In the genomic region with DNA sequence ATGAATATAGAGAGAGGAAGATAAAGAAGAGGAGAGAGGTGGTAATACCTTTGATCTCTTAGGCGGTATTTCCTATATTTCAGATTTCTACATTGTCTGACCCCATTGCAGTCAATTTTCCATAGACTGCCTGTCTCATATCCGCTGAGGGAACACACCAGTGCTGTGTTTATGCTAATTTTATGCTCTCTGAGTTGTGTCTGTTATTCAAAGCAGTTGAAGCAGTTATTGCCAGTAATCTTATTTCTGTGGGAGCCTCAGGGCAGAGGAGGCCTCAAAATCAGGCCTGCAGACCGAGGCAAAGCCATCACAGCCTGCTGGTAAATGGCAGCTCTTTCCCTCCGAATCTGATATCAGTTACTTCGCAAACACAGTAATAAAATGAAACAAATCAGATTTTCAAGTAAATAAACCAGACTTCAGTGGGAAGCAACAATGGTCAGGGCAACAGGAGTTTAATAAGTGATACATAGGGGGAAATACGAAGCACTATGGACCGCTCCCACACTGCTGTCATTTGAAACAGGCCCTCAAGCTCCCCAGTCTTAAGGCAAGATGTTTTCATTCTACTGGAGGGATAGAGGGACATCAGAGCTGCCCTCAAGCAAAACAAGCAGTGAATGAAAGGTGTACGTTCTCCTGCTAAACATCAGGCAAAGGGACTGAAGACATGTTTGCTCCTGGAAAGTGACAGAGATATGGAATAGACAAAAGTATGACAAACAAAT, we compare ENCODE assay signal across 28 mouse cellular contexts.
A peak's percentile ranks its signal among the peaks of the same experiment; 100 is the strongest.
DNase-seq lines count a peak whose midpoint lies in the region; ATAC-seq lines count a peak whose summit lies in the region.
"Had no signal": no experiment of that assay in that cellular context is flagged by ENCODE, and none has a peak within 500 bp of the region (broad histone marks: within the 10 kb centered on the region; RNA-seq: fewer than 3 reads in every experiment).

No protein-coding gene starts in this region.

- no peak overlapping the region for H3K27ac ChIP-seq in embryonic facial prominence, embryonic 11.5 days (replicated peaks; ENCODE audit: low read depth, low read length)
- no peak overlapping the region for H3K27ac ChIP-seq in embryonic facial prominence, embryonic 10.5 days (replicated peaks)
- H3K27ac ChIP-seq in midbrain, embryonic 14.5 days (replicated peaks; ENCODE audit: low read depth, low read length), result peak overlapping the region; percentile 57
- H3K27ac ChIP-seq in midbrain, embryonic 10.5 days (replicated peaks), result no peak overlapping the region
- no peak overlapping the region for H3K27ac ChIP-seq in embryonic facial prominence, embryonic 14.5 days (replicated peaks; ENCODE audit: low read depth, low read length)
- peak overlapping the region; percentile 34; the same call in 1 of the 2 replicates for H3K27ac ChIP-seq in neural tube, embryonic 13.5 days (replicated peaks)
- H3K27ac ChIP-seq: layer of hippocampus, adult 2 months; limb, embryonic 12.5 days; midbrain, embryonic 12.5 days had no signal

- ATAC-seq in embryonic facial prominence, embryonic 11.5 days (replicated peaks; ENCODE audit: insufficient number of reproducible peaks, low FRiP score, low TSS enrichment, low read depth), result no peak
- peak; percentile 64 for ATAC-seq in midbrain, embryonic 14.5 days (ENCODE audit: low FRiP score, low TSS enrichment)
- ATAC-seq in embryonic facial prominence, embryonic 14.5 days (ENCODE audit: low read depth), result no peak
- ATAC-seq in neural tube, embryonic 13.5 days (ENCODE audit: low read depth), result peak; percentile 84
- ATAC-seq: forebrain, postnatal 0 days; intestine, embryonic 16.5 days; liver, postnatal 0 days; lung, postnatal 0 days; Patski had no signal

- H3K9me3 ChIP-seq in embryonic facial prominence, embryonic 11.5 days (replicated peaks; ENCODE audit: control insufficient read depth, low read length), result no peaks in the 10 kb centered on the region
- no peaks in the 10 kb centered on the region for H3K9me3 ChIP-seq in embryonic facial prominence, embryonic 10.5 days
- no peaks in the 10 kb centered on the region for H3K9me3 ChIP-seq in midbrain, embryonic 14.5 days (ENCODE audit: control insufficient read depth, low read length)
- H3K9me3 ChIP-seq in midbrain, embryonic 10.5 days (replicated peaks), result no peaks in the 10 kb centered on the region
- H3K9me3 ChIP-seq in embryonic facial prominence, embryonic 14.5 days (ENCODE audit: control insufficient read depth, low read length), result no peaks in the 10 kb centered on the region
- H3K9me3 ChIP-seq in neural tube, embryonic 13.5 days, result no peaks in the 10 kb centered on the region
- H3K9me3 ChIP-seq: limb, embryonic 12.5 days; midbrain, embryonic 12.5 days had no signal

- H3K27me3 ChIP-seq in embryonic facial prominence, embryonic 11.5 days (ENCODE audit: control insufficient read depth, insufficient read depth, low read length), result no peaks in the 10 kb centered on the region
- H3K27me3 ChIP-seq in embryonic facial prominence, embryonic 10.5 days (replicated peaks; ENCODE audit: low read depth, poor library complexity, severe bottlenecking), result no peaks in the 10 kb centered on the region
- H3K27me3 ChIP-seq in midbrain, embryonic 14.5 days (ENCODE audit: control insufficient read depth, insufficient read depth, low read length), result no peaks in the 10 kb centered on the region
- H3K27me3 ChIP-seq in midbrain, embryonic 10.5 days (ENCODE audit: low read depth, poor library complexity, severe bottlenecking), result no peaks in the 10 kb centered on the region
- H3K27me3 ChIP-seq in embryonic facial prominence, embryonic 14.5 days (replicated peaks; ENCODE audit: control insufficient read depth, insufficient read depth, low read length), result no peaks in the 10 kb centered on the region
- no peaks in the 10 kb centered on the region for H3K27me3 ChIP-seq in neural tube, embryonic 13.5 days
- H3K27me3 ChIP-seq: limb, embryonic 12.5 days; midbrain, embryonic 12.5 days had no signal

- no peaks in the 10 kb centered on the region for H3K36me3 ChIP-seq in embryonic facial prominence, embryonic 11.5 days (replicated peaks; ENCODE audit: control insufficient read depth, insufficient read depth, low read depth, low read length)
- no peaks in the 10 kb centered on the region for H3K36me3 ChIP-seq in embryonic facial prominence, embryonic 10.5 days (replicated peaks)
- no peaks in the 10 kb centered on the region for H3K36me3 ChIP-seq in midbrain, embryonic 14.5 days (ENCODE audit: control insufficient read depth, insufficient read depth, low read length)
- H3K36me3 ChIP-seq in midbrain, embryonic 10.5 days, result no peaks in the 10 kb centered on the region
- H3K36me3 ChIP-seq in embryonic facial prominence, embryonic 14.5 days (ENCODE audit: control insufficient read depth, insufficient read depth, low read length), result no peaks in the 10 kb centered on the region
- no peaks in the 10 kb centered on the region for H3K36me3 ChIP-seq in neural tube, embryonic 13.5 days
- H3K36me3 ChIP-seq: limb, embryonic 12.5 days; midbrain, embryonic 12.5 days had no signal

- no peak overlapping the region for H3K4me3 ChIP-seq in embryonic facial prominence, embryonic 11.5 days (ENCODE audit: low read depth, low read length)
- H3K4me3 ChIP-seq in embryonic facial prominence, embryonic 10.5 days, result no peak overlapping the region
- no peak overlapping the region for H3K4me3 ChIP-seq in midbrain, embryonic 14.5 days (replicated peaks; ENCODE audit: low read depth, low read length)
- H3K4me3 ChIP-seq in midbrain, embryonic 10.5 days, result no peak overlapping the region
- H3K4me3 ChIP-seq in embryonic facial prominence, embryonic 14.5 days (ENCODE audit: low read depth, low read length), result no peak overlapping the region
- H3K4me3 ChIP-seq in neural tube, embryonic 13.5 days, result no peak overlapping the region
- H3K4me3 ChIP-seq: layer of hippocampus, adult 2 months; limb, embryonic 12.5 days; midbrain, embryonic 12.5 days had no signal

- H3K9ac ChIP-seq in embryonic facial prominence, embryonic 11.5 days (replicated peaks; ENCODE audit: low read length), result no peak overlapping the region
- H3K9ac ChIP-seq in midbrain, embryonic 14.5 days (replicated peaks; ENCODE audit: low read length), result no peak overlapping the region
- no peak overlapping the region for H3K9ac ChIP-seq in embryonic facial prominence, embryonic 14.5 days (ENCODE audit: low read depth, low read length)
- H3K9ac ChIP-seq in neural tube, embryonic 13.5 days, result no peak overlapping the region
- H3K9ac ChIP-seq: forebrain, postnatal 0 days; limb, embryonic 12.5 days; liver, postnatal 0 days; midbrain, embryonic 12.5 days had no signal

- peak; percentile 1 for DNase-seq in embryonic facial prominence, embryonic 11.5 days (ENCODE audit: low spot score)
- no peak for DNase-seq in embryonic facial prominence, embryonic 10.5 days (ENCODE audit: low spot score)
- peak; percentile 65 for DNase-seq in midbrain, embryonic 14.5 days
- DNase-seq in midbrain, embryonic 10.5 days (ENCODE audit: low spot score), result no peak
- peak; percentile 19 for DNase-seq in embryonic facial prominence, embryonic 14.5 days (ENCODE audit: low spot score)
- no peak for DNase-seq in cerebellum, adult 8-10 months
- DNase-seq in lung, postnatal 4 days, result no peak
- DNase-seq: cerebellum, adult 2 months; cerebellum, postnatal 36 days; embryo, embryonic 11 days; forebrain, postnatal 0 days; gastrocnemius, postnatal 14 days; heart, adult 11 months; kidney, adult 9 months; kidney, postnatal 14 days; layer of hippocampus, postnatal 36 days; liver, postnatal 0 days; right cerebral cortex, postnatal 14 days; spleen, adult 18-20 months had no signal

- H3K4me1 ChIP-seq in embryonic facial prominence, embryonic 11.5 days (ENCODE audit: control insufficient read depth, insufficient read depth, low read length), result no peaks in the 10 kb centered on the region
- H3K4me1 ChIP-seq in embryonic facial prominence, embryonic 10.5 days, result no peaks in the 10 kb centered on the region
- no peaks in the 10 kb centered on the region for H3K4me1 ChIP-seq in midbrain, embryonic 14.5 days (ENCODE audit: control insufficient read depth, insufficient read depth, low read length)
- no peaks in the 10 kb centered on the region for H3K4me1 ChIP-seq in midbrain, embryonic 10.5 days
- no peaks in the 10 kb centered on the region for H3K4me1 ChIP-seq in embryonic facial prominence, embryonic 14.5 days (ENCODE audit: control insufficient read depth, insufficient read depth, low read length)
- 0 out of 2 replicates have a peak, but pooled peaks cover 5% of the 10 kb centered on the region for H3K4me1 ChIP-seq in neural tube, embryonic 13.5 days (replicated peaks)
- H3K4me1 ChIP-seq: limb, embryonic 12.5 days; midbrain, embryonic 12.5 days had no signal

- no peak overlapping the region for H3K4me2 ChIP-seq in embryonic facial prominence, embryonic 11.5 days (ENCODE audit: low read depth, low read length)
- H3K4me2 ChIP-seq in midbrain, embryonic 14.5 days (ENCODE audit: low read length), result no peak overlapping the region
- no peak overlapping the region for H3K4me2 ChIP-seq in embryonic facial prominence, embryonic 14.5 days (ENCODE audit: low read depth, low read length)
- H3K4me2 ChIP-seq in neural tube, embryonic 13.5 days, result no peak overlapping the region
- H3K4me2 ChIP-seq: heart, embryonic 11.5 days; limb, embryonic 12.5 days; liver, embryonic 11.5 days; midbrain, embryonic 12.5 days had no signal

- WGBS in embryonic facial prominence, embryonic 11.5 days, result 73% methylated on average over 8 of the region's 8 CpGs
- 77% methylated on average over 8 of the region's 8 CpGs for WGBS in embryonic facial prominence, embryonic 10.5 days
- WGBS in midbrain, embryonic 14.5 days, result 57% methylated on average over 8 of the region's 8 CpGs
- 87% methylated on average over 8 of the region's 8 CpGs for WGBS in midbrain, embryonic 10.5 days
- WGBS in embryonic facial prominence, embryonic 14.5 days, result 59% methylated on average over 8 of the region's 8 CpGs
- WGBS in neural tube, embryonic 13.5 days, result 64% methylated on average over 8 of the region's 8 CpGs

Comparison
In these comparisons a context has a peak if more than half of its experiments do, and no peak if none do; other contexts are left out.
1. DNase-seq: peak in embryonic facial prominence, embryonic 11.5 days (single experiment), midbrain, embryonic 14.5 days (single experiment) and embryonic facial prominence, embryonic 14.5 days (single experiment); none in embryonic facial prominence, embryonic 10.5 days (single experiment), midbrain, embryonic 10.5 days (single experiment), cerebellum, adult 8-10 months (single experiment) and lung, postnatal 4 days (0 of 2).
2. H3K27ac ChIP-seq: peak in midbrain, embryonic 14.5 days (single experiment) and neural tube, embryonic 13.5 days (single experiment); none in embryonic facial prominence, embryonic 11.5 days (single experiment), embryonic facial prominence, embryonic 10.5 days (single experiment), midbrain, embryonic 10.5 days (single experiment) and embryonic facial prominence, embryonic 14.5 days (single experiment).
3. ATAC-seq: peak in midbrain, embryonic 14.5 days (single experiment) and neural tube, embryonic 13.5 days (single experiment); none in embryonic facial prominence, embryonic 11.5 days (single experiment) and embryonic facial prominence, embryonic 14.5 days (single experiment).